Mouse (Mus musculus) lung, postnatal 4 days (tissue): Measurements from ENCODE around the gene Avpr2.

Experiments
- DNase-seq, 2 experiments: peaks; one replicate each; pipeline ENCODE4 v3.0.0; 2021

The Avpr2 gene

DNA sequence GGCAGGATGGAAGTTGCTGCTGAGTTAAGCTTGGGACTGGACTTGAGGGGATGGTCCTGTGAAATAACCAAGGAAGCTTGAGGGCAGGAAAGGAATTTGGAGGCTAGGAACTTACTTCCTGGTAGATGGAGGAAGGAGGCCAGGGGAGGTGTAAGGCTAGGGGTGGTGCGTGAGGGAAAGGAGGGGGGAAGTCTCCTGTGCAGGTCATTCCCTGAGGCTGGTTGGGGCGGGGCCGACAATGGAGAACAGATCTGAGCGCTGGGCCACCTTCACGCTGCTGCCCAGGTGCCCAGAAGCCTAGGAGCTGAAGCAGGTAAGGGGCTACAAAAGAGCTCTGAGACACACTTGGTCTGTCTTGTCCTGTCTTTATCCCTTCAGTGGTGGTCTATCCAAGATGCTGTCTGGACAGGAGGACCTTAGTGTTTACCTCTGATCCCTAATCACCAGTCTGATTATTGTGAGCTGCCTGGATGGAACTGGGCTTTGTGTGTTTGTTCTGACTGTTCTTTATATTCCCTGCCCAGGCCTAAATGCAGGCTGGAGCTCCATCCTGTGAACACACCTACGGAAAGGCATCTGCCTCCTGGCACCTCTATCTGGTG is at the start of gene Avpr2:
Avpr2 (plus strand) TSS at position 552 of the 602 bp plus-strand sequence.
- no peak for DNase-seq

DNA sequence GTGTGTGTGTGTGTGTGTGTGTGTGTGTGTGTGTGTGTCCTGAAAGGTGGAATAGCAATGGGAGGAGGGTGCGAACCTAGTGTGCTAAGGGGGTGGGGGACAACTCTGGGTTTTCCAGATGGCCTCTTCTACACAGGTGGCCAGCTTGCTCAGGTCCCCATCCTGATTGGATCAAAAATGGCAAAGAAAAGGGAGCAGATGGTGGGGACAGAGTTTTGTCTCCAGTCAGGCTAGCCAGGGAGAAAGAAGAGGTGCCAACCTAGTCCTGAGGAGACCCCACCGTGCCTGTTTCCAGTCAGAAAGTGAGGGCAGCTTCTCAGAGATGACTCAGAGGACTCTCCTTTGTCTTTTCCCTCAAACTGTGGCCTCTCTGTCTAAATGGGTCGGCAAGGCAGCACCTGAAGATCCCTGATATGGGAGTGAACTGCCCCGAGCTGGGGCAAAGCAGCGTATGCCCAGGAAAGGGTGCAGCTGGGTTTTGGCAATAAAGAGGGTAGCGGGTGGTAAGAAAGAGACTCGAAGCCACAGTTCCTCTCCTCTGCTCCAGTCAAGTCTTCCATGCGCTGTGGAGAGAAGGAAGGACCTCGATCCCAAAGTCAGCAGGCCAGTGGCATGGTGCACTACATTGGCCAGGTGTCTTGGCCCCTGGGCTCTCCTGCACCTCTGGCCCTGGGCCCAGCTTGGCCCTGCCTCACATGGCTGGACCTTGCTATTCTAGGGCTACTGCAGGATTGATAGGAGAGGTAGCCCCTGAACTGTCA is 37.4 kb upstream of the Avpr2 start:
- no peak for DNase-seq

DNA sequence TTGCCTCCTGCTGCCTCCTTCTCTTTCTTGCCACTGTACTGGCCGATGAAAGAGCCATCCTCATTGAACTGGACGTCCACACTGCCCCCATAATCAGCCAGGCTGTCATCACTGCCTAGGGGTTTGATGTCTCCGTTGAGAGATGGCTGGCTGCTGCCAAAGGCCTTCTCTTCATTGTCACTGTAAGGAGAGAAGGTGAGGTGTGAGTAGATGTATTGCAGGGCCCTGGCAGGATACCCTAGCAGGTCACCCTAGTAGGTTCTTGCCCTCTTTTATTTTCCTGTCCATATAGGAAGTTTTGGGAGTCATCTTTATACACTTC is 36.9 kb upstream of the Avpr2 start:
- no peak for DNase-seq

DNA sequence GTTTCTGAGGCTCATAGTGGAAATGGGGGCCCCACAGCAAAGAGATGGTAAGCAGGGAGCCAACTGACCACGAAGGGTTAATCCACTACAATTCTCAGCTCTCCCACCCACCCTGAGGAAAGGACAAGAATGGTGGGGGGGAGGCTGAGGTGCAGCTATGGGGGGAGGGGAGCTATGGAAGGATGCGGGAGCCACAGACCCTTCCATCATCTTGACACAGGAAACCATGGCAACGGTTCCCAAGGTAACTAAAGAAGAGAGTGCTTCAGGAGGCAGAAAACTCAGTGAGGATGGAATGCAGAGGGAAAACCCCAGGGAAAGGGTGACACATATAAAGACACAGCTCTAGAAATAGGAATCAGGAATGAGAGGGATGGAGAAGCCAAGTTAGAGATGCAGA is 27.2 kb upstream of the Avpr2 start:
- DNase-seq: no peak

DNA sequence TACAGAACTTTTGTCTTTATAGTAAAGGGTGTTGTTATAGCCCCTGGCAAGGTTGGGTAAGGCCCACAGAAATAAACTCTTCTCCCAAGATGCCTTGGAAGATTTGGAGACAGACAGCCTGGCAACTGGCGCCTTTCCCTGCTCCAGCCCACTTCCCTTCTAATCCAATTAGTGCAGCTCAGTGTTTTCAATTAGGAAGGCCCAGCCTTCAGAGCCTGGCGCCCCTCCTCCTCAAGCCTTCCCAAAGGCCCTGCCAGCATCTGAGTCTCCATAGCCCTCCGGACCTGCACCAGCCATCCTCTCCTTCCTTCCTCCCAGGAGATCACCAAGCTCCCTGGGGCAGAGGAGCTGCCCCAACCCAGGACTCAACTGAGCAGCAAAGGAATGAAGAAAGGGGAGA is 24.6 kb upstream of the Avpr2 start:
- no peak for DNase-seq

DNA sequence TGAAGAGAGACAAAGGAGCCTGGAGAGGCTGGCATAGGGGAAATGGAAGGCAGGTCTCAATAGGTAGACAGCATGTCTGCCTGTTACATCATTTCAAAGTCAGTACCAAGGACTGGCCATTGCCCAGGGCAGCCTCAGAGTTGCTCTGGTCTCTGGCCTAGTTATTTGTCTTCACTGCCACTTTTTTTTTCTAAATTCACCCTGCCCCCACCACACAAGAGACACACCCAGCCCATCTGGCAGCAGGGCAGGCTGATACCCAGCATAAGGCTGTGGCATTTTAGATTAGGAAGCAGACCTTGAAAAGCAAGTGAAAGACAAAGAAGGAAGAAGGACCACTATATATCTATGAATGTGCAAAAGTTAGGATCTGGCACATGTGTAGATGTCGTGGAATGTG is 24.1 kb upstream of the Avpr2 start:
- DNase-seq: no peak

DNA sequence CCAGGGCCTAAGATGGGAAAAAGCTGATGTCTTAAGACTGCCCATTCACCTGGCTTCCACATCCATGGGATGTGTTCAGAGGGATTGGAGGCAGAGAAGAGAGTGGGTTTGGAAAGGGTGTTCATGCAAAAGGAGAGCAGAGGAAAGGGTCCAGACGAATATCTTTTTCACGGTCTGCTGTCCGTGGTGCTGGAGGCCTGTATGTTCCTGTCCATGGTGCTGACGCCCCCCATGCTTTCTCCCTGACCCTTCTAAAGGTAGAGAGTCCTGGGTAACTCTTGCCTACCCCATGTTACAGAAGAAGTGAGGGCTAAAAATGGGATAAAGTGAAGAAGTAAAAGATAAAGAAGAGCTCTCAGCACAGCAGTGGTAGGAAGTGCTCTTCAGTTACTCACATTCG is 22.6 kb upstream of the Avpr2 start:
- DNase-seq: peak; percentile 25

DNA sequence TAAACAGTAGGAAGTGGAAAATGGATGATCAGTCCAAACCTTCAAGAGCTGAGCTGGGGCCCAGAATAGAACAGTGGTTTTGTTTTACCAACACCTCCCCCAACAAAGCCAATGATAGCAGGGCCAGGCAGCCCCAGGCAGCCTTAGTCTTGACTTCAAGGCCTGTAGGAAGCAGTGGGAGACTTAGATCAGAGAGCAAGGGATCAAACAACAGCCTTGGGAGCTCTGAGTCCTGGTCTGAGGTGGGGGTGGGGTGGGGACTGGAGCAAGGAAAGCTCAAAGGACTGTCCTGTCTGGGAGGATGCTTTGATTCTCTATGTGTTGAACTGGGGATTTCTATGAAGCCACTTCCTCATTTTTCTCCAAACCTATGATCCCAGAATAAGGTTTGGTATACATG is 20.4 kb upstream of the Avpr2 start:
- DNase-seq: no peak

DNA sequence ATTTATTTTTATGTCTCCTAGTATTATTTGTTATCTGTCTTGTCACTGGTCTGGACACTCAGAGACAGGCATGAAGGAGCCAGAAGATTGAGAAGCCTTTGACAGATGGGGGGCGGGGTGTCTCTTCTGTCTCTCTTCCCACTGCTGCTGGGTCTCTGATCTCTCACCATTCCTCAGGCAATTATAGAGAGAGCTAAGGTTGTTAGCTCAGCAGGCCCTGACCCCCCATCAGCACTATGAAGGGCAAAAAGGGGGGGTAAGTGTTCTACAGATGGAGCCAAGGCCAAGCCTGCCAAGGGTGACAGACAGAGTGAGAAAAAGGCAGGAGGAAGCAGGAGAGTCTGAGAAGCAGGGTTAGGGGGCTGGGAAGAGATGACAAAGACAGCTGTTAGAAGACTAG is 19.9 kb upstream of the Avpr2 start:
- DNase-seq: no peak

DNA sequence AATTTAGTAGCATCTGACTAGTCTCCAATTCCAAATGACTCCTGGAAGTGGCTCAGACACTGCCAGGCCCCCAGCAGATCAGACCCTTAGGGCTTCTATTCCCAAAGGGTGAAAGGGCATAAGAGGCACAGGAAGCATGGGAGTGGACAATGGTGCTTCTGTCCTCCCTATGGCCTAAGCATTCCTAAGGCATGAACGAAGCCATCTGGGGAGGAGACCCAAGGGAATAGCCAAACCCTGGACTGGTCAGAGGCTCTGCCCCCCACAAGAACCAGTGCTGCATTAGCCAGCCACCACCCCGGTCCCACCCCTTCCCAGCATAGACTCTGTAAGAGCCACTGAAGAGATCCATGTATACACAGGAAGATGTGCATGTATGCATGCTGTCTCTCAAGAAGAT is 16.0 kb upstream of the Avpr2 start:
- no peak for DNase-seq

DNA sequence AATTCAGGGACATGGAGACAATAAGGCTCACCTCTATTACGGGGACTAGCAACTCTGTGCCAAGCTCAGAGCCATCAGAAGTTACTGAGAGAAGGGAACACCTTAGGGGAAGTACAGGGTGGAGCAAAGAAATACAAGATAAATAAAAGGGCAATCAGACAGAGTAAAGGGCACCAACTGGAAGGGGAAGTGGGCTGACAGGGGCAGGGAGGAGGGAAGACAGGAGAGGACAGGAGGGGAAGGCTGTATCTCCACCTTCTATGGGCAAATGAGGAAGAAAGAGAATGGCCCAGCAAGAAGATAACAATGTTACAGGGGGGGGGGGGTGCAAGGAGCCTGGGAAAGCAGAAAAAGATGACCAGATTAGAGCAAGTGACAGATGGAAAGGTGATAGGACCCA is 14.9 kb upstream of the Avpr2 start:
- DNase-seq: no peak

DNA sequence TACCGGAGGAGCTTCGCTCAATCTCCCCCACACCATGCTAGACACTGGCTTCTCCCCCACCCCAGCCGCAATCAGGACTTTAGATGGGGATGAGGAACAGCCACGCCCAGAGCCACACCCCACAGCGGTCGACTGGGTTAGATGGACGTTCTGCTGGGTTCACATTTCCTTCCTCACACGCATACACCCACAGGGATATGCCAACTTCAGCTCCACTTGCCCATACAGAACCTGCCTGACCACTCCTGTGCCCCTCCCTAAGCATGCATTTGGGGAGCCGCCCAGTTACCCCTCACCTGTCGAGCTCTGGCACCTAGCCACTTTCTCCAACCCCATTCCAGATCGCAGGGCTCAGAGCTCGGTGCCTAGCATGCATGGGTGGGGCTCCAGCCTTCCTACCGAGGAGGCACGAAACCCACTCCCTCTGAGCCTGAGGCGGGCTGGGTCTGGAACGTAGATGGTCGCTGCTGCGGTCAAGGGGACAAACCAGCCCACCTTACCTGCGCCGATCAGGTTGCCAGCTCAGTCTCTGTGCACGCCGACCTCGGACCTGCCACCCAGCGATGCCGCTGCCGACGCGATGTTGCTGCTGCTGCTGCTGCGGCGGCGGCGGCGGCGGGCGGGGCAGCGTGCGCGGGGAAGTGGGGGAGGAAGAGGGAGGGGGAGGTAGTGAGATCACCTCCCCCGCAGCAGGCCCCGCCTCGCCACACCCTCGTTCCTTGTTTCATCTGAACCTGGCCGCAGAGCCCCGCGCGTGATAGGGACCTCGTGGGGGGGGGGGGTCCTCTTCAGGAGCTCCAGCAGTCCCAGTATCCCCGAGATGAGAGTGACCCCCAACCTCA is 11.5 kb upstream of the Avpr2 start:
- DNase-seq: peak; percentile 37 to 42

DNA sequence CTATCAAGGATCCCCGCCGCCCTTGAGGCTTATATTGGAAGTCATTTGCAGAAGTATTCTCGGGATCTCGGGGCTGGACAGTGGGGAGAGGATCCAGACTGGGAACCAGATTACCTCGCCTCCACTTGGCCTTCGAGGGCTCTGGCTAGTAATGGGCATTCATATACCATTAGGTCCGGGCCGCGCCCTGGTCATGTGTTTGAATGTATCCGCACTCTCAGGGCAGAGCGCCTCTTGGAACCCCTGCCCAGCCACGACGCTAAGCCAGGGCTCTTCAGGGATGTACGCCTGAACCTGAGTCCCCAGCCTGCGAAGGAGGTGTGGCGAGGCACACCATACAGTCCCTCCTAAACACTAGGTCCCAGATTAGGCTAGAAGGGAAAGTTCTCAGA is 10.9 kb upstream of the Avpr2 start:
- DNase-seq: no peak

DNA sequence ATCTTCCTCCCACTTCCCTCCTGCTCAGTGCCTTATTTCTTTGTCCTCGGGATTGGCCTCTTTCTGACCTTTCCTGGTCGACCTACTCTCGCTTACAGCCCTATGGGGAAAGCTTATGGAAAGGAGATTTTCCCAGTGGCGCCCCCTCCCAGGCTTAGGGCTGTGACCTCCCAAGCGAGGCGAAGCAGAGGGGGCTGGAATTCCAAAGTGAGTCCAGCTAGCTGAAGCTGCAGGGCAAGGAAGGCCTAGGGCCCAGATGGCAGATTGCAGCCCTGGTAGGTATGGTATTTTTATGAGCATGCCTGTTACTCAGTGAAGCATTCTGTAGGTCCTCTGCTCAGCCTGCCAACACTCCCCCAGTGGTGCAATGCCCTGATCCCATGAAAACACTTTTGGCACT is 10.4 kb upstream of the Avpr2 start:
- no peak for DNase-seq

DNA sequence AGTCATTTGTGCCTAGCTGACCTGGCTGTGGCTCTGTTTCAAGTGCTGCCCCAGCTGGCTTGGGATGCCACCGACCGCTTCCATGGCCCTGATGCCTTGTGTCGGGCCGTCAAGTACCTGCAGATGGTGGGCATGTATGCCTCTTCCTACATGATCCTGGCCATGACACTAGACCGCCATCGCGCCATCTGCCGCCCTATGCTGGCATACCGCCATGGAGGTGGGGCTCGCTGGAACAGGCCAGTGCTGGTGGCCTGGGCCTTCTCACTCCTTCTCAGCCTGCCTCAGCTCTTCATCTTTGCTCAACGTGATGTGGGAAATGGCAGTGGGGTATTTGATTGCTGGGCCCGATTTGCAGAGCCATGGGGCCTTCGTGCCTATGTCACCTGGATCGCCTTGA is 931 bp downstream of the Avpr2 start:
- no peak for DNase-seq

DNA sequence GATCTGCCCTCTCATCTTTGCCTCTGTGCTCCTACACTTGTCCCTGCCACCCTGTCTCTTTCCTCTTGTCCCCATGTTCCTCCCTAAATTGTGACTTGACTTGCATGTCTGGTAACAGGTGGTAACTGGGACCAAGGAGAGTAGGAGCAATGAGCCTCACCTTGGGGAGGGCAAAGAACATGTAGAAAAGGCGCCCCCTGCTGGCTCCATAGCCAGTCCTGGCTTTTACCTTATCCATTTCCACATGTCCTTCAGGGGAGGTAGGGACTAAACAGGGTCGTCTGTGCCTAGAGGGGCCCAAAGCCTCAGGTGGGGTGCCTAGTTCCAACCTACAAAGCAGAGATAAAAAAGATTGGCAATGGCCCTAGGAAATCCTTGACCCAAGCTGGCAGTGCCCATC is 3.8 kb downstream of the Avpr2 start, which contains the start of gene L1cam:
L1cam (minus strand) TSS at position 387 of the 400 bp plus-strand sequence.
- peak; percentile 28 to 34 for DNase-seq

DNA sequence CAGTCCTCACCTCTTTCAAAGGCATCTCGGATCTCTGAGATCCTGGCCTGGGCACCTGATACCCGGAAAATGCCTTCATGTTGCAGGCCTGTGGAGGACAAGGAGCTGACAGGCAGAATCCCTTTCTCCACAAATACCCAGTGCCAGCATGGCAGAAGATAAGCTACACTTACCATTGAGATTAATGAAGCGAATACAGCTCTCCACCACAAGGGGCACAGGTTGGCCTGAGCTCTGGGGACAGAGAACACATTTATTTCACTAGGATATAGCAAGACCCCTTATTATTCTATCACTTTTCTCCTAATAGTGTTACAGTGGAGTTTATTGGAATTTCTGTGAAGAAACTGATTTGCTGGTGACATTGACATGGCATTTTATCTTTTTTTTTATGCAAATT is 6.1 kb downstream of the Avpr2 start:
- DNase-seq: no peak

DNA sequence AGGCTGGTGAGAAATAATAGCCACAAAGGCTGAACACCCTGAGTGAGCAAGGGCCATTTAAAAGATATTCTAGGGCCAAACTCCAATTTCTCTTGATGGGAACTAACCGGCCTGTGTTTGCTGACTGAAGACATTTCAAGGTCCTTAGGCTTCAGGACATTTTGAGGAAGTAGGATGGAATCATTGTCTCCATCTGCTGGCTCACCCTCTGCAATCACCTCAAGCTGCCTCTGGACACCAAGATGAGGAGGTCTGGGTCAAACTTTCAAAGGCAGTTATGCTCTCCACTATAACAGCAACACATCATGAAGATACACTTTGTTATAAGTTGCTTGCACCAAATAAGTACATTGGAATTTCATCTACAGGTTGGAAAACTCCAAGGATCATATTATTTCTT is 18.1 kb downstream of the Avpr2 start:
- no peak for DNase-seq

DNA sequence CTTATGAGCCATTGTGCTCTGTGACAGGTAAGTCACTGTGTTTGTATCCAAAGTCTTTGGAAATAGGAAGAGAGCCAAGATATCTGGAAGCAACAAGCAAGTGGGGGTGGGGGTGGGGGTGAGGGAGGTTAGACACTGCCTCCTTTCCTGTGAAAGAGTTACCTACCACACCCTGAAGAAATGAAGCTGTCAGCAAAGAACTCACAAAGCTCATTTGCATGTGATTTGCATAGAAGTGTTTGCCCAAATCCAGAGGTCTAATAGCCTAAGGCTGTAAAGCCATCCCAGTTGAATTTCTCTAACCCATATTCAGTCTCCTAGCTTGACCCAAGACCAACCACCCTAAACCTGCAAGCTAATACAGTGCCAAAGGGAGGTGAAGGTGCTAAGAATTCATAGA is 18.5 kb downstream of the Avpr2 start:
- no peak for DNase-seq

DNA sequence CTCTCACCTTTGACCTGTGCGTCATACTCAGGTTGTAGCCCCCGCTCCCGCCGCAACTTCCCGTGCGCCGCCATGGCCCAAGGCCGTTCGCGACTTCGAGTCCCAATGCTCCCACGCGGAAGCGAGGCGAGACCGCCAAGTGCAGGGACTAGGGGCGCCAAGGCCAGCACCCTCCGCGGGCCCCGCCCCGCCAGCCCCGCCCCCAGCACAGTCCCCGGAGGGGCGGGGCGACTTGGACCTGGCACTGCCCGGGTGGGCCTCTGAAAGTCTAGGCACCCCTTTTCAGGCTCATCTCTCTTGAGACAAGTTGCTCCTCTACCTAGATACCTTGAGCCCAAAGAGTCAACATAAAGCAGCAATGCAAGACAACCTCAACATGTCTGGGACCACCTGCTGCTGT is 19.3 kb downstream of the Avpr2 start:
- peak; percentile 51 to 56 for DNase-seq

DNA sequence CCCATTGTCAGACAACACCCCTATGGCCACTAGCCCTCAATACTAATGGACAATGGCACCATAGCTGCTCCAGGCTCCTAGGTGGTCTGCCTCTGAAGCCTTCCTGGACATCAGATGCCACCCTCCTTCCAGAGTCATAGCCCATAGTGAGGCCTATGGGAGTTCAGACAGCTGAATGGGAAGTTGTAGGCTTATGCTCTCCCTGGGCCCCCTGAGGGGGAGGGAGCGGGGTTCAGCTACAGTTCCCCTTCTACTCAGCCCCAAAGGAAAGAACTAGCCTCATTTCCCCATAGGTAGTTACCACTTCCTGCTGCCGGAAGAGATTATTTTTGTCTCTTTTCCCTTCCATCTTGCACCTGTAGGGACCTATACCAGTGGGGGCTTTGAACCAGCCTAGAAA is 19.7 kb downstream of the Avpr2 start:
- peak; percentile 48 for DNase-seq

DNA sequence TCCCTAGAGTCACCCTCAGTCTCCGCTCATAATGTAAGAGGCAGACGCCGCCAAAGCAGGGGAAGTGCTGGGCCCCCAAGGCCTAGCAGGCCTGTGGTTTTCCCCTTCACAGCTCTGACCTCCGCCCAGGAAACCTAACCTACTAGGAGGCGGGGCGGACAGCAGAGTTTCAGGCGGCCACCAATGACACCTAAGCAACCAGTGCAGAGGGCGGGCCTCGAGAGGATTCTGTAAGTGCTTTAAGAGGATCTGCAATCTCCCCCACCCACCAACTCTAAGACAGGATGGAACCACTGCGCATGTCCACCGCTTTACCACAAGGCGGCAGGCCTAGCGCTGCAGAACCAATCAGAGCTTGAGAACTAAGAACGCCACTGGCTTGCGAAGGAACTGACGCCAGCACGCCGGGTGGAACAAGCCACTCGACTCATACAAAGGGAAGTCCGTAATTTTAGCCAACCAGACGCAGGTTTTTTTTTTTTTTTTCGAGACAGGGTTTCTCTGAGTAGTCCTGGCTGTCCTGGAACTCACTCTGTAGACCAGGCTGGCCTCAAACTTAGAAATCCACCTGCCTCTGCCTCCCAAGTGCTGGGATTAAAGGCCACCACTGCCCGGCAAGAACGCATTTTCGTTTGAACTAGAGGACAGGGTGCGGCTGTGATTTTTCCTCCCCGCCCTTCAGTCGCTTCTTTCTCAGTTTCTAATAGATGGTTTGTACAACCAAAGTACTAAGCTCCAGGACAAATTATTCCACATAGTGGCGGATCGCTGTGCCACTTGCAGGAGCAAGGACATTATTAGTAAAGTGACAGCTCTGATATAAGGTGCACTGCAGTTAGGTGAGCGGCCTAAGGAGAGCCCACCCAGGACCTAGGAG is 23.2 kb downstream of the Avpr2 start:
- peak; percentile 90 to 97 for DNase-seq

DNA sequence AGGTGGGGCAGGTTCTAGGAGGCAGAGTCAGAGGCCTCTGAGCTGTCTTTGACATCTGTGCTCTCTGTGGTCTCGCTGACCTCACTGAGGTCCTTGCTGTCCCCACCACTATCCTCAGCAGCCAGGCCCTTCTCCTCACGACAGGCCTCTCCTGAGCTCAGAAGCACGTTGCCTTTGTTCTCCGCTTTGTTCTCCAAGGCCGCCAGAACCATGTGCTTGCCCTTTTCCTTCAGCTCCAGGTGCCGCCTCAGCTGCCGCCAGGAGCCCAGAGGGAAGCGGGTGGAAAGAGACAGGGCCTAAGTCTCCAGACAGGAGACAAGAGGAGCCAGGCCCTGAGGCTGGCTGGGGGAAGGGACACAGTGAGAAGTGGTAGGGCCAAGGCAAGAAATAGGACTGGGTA is 25.0 kb downstream of the Avpr2 start:
- DNase-seq: no peak
